Mouse (Mus musculus): Measurements from ENCODE around the gene Amn. TPM values are rescaled to one million over a fixed set of nuclear protein-coding genes. Genes with fewer than 3 reads are reported as not detected.

Amn gene
- total RNA-seq (2014; rRNA removed; ENCODE audit: low replicate concordance) (7.5 TPM in 1 of 2 replicates, not detected in the other), polyA plus RNA-seq (2015; fragmentation: Nextera tagmentation; extraction: Ambion mirVana) (0.78 and 0.90 TPM in 2 replicates)

DNA sequence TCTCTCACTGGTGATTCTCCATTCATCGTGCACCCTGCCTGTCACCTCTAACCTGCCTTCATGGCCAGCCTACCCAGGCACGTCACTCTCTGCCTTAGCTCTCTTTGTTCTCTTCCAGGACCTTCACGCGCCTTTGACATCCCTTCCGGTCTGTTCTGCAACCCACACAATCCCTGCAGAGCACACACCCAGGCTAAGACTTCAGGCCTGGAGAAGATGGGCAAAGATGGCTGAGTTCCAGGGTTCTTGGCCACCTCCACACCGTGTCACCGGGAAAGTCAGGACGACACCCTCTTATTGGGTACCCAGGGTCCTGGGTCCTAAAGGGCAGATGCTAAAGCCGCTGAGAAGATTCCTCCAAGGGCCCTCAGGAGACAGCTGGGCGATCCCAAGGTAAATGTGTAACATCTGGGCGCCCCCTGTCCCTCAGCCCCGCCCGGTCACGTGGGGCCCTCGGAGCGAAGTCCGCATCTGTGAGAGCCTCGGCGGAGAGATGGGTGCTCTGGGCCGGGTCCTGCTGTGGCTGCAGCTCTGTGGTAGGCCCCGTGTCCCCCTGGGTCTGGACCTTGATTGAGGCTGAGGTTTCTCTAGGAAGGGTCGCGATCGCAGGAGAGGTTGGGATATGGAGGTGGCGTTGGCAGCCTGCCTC, at the start of gene Amn:
TSS of gene Amn (plus strand) at position 467 of the 649 bp plus-strand sequence.
- no peaks in the 10 kb centered on the region for H3K9me3 ChIP-seq (replicated peaks; ENCODE audit: control insufficient read depth, low read length)
- no peaks in the 10 kb centered on the region for H3K36me3 ChIP-seq (replicated peaks; ENCODE audit: control insufficient read depth, insufficient read depth, low read length)
- DNase-seq (ENCODE audit: low spot score) (no peak), ATAC-seq (ENCODE audit: insufficient read depth, low read depth) (0 out of 2 replicates have a peak, but pooled peaks have one; percentile 12)
- no peak within 1 kb of the TSS for H3K27ac ChIP-seq (ENCODE audit: low read depth)
- peaks cover 66% of the 10 kb centered on the region for H3K27me3 ChIP-seq (ENCODE audit: control insufficient read depth, insufficient read depth, low read length)
- no peak within 1 kb of the TSS for H3K4me2 ChIP-seq (ENCODE audit: low read depth, low read length)
- 31% methylated on average over 25 of the region's 25 CpGs for WGBS
- H3K9ac ChIP-seq (replicated peaks; ENCODE audit: low read depth, low read length), result no peak within 1 kb of the TSS
- H3K4me1 ChIP-seq (ENCODE audit: control insufficient read depth, insufficient read depth), result peaks cover 16% of the 10 kb centered on the region
- TF ChIP-seq CTCF (IDR thresholded peaks at IDR 0.05; ENCODE audit: low read depth) (no peak), EP300 (IDR thresholded peaks at IDR 0.05; ENCODE audit: low read depth) (no peak)
- peak within 1 kb of the TSS; percentile 20; the same call in 1 of the 2 replicates for H3K4me3 ChIP-seq (ENCODE audit: low read depth, low read length)

- no peak overlapping the region for H3K4me3 ChIP-seq (ENCODE audit: low read depth, low read length)
- H3K4me2 ChIP-seq (ENCODE audit: low read depth, low read length), result no peak overlapping the region
- no peak for TF ChIP-seq CTCF (IDR thresholded peaks at IDR 0.05; ENCODE audit: low read depth)
- TF ChIP-seq EP300 (IDR thresholded peaks at IDR 0.05; ENCODE audit: low read depth), result no peak
- WGBS, result 60% methylated on average over 10 of the region's 10 CpGs
- no peaks in the 10 kb centered on the region for H3K27me3 ChIP-seq (ENCODE audit: control insufficient read depth, insufficient read depth, low read length)
- no peak overlapping the region for H3K9ac ChIP-seq (replicated peaks; ENCODE audit: low read depth, low read length)
- H3K4me1 ChIP-seq (ENCODE audit: control insufficient read depth, insufficient read depth), result no peaks in the 10 kb centered on the region
- ATAC-seq (ENCODE audit: insufficient read depth, low read depth) (no peak), DNase-seq (ENCODE audit: low spot score) (no peak)
- peaks cover 17% of the 10 kb centered on the region for H3K36me3 ChIP-seq (replicated peaks; ENCODE audit: control insufficient read depth, insufficient read depth, low read length)
- H3K9me3 ChIP-seq (replicated peaks; ENCODE audit: control insufficient read depth, low read length), result peaks cover 14% of the 10 kb centered on the region; the same call in 1 of the 2 replicates
- no peak overlapping the region for H3K27ac ChIP-seq (ENCODE audit: low read depth)
Observed at GRCm38 (mm10) chr12:111225197-111225780, 45.6 kb upstream of the Amn start.

DNA sequence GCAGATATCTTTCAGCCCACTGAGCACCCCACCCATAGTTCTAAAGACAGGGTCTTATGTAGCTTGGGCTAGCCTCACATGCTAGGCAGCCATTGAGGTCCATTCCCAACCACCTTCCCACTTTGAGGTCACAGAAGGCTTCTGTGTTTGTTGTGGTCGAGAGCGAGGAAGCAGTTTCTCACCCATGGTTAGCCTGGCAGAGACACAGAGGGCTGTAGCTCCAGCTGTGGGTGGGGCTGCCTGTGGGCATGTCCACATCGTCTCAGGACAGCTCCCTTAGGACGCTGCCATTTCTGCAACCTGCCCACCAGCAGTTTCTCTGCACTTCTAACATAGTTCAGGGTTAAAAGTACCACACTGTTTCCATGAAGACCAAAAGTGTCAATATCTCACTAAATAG, 43.5 kb upstream of the Amn start:
- H3K36me3 ChIP-seq (replicated peaks; ENCODE audit: control insufficient read depth, insufficient read depth, low read length), result no peaks in the 10 kb centered on the region
- TF ChIP-seq EP300 (IDR thresholded peaks at IDR 0.05; ENCODE audit: low read depth) (no peak), CTCF (IDR thresholded peaks at IDR 0.05; ENCODE audit: low read depth) (no peak)
- no peak overlapping the region for H3K9ac ChIP-seq (replicated peaks; ENCODE audit: low read depth, low read length)
- WGBS, result 69% methylated on average over 4 of the region's 4 CpGs
- H3K27ac ChIP-seq (ENCODE audit: low read depth), result no peak overlapping the region
- H3K9me3 ChIP-seq (replicated peaks; ENCODE audit: control insufficient read depth, low read length), result no peaks in the 10 kb centered on the region
- DNase-seq (ENCODE audit: low spot score) (no peak), ATAC-seq (ENCODE audit: insufficient read depth, low read depth) (no peak)
- no peaks in the 10 kb centered on the region for H3K27me3 ChIP-seq (ENCODE audit: control insufficient read depth, insufficient read depth, low read length)
- H3K4me3 ChIP-seq (ENCODE audit: low read depth, low read length), result no peak overlapping the region
- H3K4me1 ChIP-seq (ENCODE audit: control insufficient read depth, insufficient read depth), result no peaks in the 10 kb centered on the region
- no peak overlapping the region for H3K4me2 ChIP-seq (ENCODE audit: low read depth, low read length)

- Histone ChIP-seq H3K9me3 (replicated peaks; ENCODE audit: control insufficient read depth, low read length) (no peaks in the 10 kb centered on the region), H3K4me1 (ENCODE audit: control insufficient read depth, insufficient read depth) (no peaks in the 10 kb centered on the region), H3K4me3 (ENCODE audit: low read depth, low read length) (no peak overlapping the region), H3K27ac (ENCODE audit: low read depth) (no peak overlapping the region), H3K27me3 (ENCODE audit: control insufficient read depth, insufficient read depth, low read length) (no peaks in the 10 kb centered on the region), H3K36me3 (replicated peaks; ENCODE audit: control insufficient read depth, insufficient read depth, low read length) (no peaks in the 10 kb centered on the region), H3K4me2 (ENCODE audit: low read depth, low read length) (no peak overlapping the region), H3K9ac (replicated peaks; ENCODE audit: low read depth, low read length) (no peak overlapping the region)
- 94% methylated on average over 5 of the region's 5 CpGs for WGBS
- DNase-seq (ENCODE audit: low spot score), result no peak
- no peak for ATAC-seq (ENCODE audit: insufficient read depth, low read depth)
- TF ChIP-seq EP300 (IDR thresholded peaks at IDR 0.05; ENCODE audit: low read depth) (no peak), CTCF (IDR thresholded peaks at IDR 0.05; ENCODE audit: low read depth) (no peak)
Observed at GRCm38 (mm10) chr12:111228488-111228887, 42.4 kb upstream of the Amn start.

- peaks cover 13% of the 10 kb centered on the region for H3K4me1 ChIP-seq (ENCODE audit: control insufficient read depth, insufficient read depth)
- H3K27me3 ChIP-seq (ENCODE audit: control insufficient read depth, insufficient read depth, low read length), result no peaks in the 10 kb centered on the region
- TF ChIP-seq CTCF (IDR thresholded peaks at IDR 0.05; ENCODE audit: low read depth) (no peak), EP300 (IDR thresholded peaks at IDR 0.05; ENCODE audit: low read depth) (no peak)
- H3K27ac ChIP-seq (ENCODE audit: low read depth), result no peak overlapping the region
- no peak overlapping the region for H3K4me3 ChIP-seq (ENCODE audit: low read depth, low read length)
- ATAC-seq (ENCODE audit: insufficient read depth, low read depth) (no peak), DNase-seq (ENCODE audit: low spot score) (no peak)
- H3K4me2 ChIP-seq (ENCODE audit: low read depth, low read length), result no peak overlapping the region
- H3K9me3 ChIP-seq (replicated peaks; ENCODE audit: control insufficient read depth, low read length), result no peaks in the 10 kb centered on the region
- WGBS, result 83% methylated on average over 2 of the region's 2 CpGs
- H3K36me3 ChIP-seq (replicated peaks; ENCODE audit: control insufficient read depth, insufficient read depth, low read length), result no peaks in the 10 kb centered on the region
- H3K9ac ChIP-seq (replicated peaks; ENCODE audit: low read depth, low read length), result no peak overlapping the region
Observed at GRCm38 (mm10) chr12:111230793-111231192, 40.1 kb upstream of the Amn start.

Data from heart, postnatal 0 days (tissue).